Comparison of ENCODE assay signal across 29 mouse cellular contexts in genomic region chr5:135818491-135818890, GRCm38 (mm10). TPM values are rescaled to one million over a fixed set of nuclear protein-coding genes. Genes with fewer than 3 reads are reported as not detected.
DNase-seq lines count a peak whose midpoint lies in the region; ATAC-seq and TF ChIP-seq lines count a peak whose summit lies in the region.
"Had no signal": no experiment of that assay in that cellular context is flagged by ENCODE, and none has a peak within 500 bp of the region (broad histone marks: within the 10 kb centered on the region; RNA-seq: fewer than 3 reads in every experiment).

No protein-coding gene starts in this region.

- no peak overlapping the region for H3K4me2 ChIP-seq in CH12.LX (ENCODE audit: insufficient read depth, low read depth, poor library complexity, severe bottlenecking)
- H3K4me2 ChIP-seq: intestine, embryonic 15.5 days; liver, embryonic 13.5 days; neural tube, embryonic 13.5 days had no signal

- no peaks in the 10 kb centered on the region for H3K4me1 ChIP-seq in CH12.LX (ENCODE audit: control insufficient read depth in 1 of 2, insufficient read depth in 2 of 2)
- H3K4me1 ChIP-seq: intestine, embryonic 15.5 days; liver, embryonic 13.5 days had no signal

- no peak for TF ChIP-seq RAD21 in CH12.LX (IDR thresholded peaks at IDR 0.05; ENCODE audit: low read depth, low read length)

- DNase-seq in frontal cortex, postnatal 14 days (ENCODE audit: low spot score in 2 of 2): no peak
- no peak for DNase-seq in CH12.LX (ENCODE audit: extremely low read depth)
- peak; percentile 85 for DNase-seq in cerebellum, adult 18-20 months
- DNase-seq in cerebellum, postnatal 14 days: peak; percentile 88 to 92
- no peak for DNase-seq in kidney, postnatal 36 days
- DNase-seq in ovary, postnatal 36 days (ENCODE audit: low spot score): no peak
- DNase-seq in thymus, postnatal 4 days: no peak
- DNase-seq: adrenal gland, adult 8-10 months; embryo, embryonic 11 days; gastrocnemius, adult 2 months; kidney, adult 9 months; kidney, postnatal 25 days; liver, embryonic 13.5 days; lung, adult 2 months; lung, postnatal 4 days; right cerebral cortex, adult 18-20 months; thymus, adult 18-20 months; thymus, postnatal 36 days had no signal

- H3K27me3 ChIP-seq in CH12.LX (replicated peaks): peaks cover 81% of the 10 kb centered on the region
- H3K27me3 ChIP-seq: neural tube, embryonic 13.5 days had no signal

- in situ Hi-C loops in CH12.LX (cut with MboI; ENCODE audit: low pct_ligation_motif_present, low pct_unique_long_range_greater_than_20kb, low sequenced_read_pairs): no loop called here

- H3K9ac ChIP-seq in CH12.LX (ENCODE audit: insufficient read depth, low read depth): no peak overlapping the region
- H3K9ac ChIP-seq: intestine, embryonic 15.5 days; liver, embryonic 13.5 days; neural tube, embryonic 13.5 days had no signal

- TF ChIP-seq EP300 in CH12.LX (IDR thresholded peaks at IDR 0.05; ENCODE audit: low read length): no peak

- no peaks in the 10 kb centered on the region for H3K36me3 ChIP-seq in CH12.LX (replicated peaks in 1 of 2; ENCODE audit: control insufficient read depth in 1 of 2, insufficient read depth in 1 of 2, low read length in 1 of 2)
- H3K36me3 ChIP-seq: intestine, embryonic 15.5 days; liver, embryonic 13.5 days had no signal

- H3K79me2 ChIP-seq in CH12.LX (replicated peaks; ENCODE audit: control insufficient read depth, extremely low read depth, insufficient read depth, poor library complexity, severe bottlenecking): no peaks in the 10 kb centered on the region

- no peak overlapping the region for H3K4me3 ChIP-seq in CH12.LX (replicated peaks in 1 of 3; ENCODE audit: low read depth in 2 of 3, low read length in 2 of 3, poor library complexity in 1 of 3)
- H3K4me3 ChIP-seq: gastrocnemius, adult 2 months; intestine, embryonic 15.5 days; liver, embryonic 13.5 days; myocyte; neural tube, embryonic 13.5 days had no signal

- ATAC-seq in frontal cortex, adult (ENCODE audit: low TSS enrichment): peak; percentile 45; the same call in 1 of the 2 replicates
- ATAC-seq: activated CD4-positive, CD25-positive, alpha-beta regulatory T cell, adult 4 months; hindbrain, embryonic 16.5 days; intestine, embryonic 15.5 days; midbrain, embryonic 16.5 days had no signal

- no peaks in the 10 kb centered on the region for H3K9me3 ChIP-seq in CH12.LX (replicated peaks; ENCODE audit: low read length)
- H3K9me3 ChIP-seq: intestine, embryonic 15.5 days; liver, embryonic 13.5 days; neural tube, embryonic 13.5 days had no signal

- H3K27ac ChIP-seq in CH12.LX (ENCODE audit: insufficient read depth, low read depth): no peak overlapping the region
- H3K27ac ChIP-seq: gastrocnemius, adult 2 months; intestine, embryonic 15.5 days; liver, embryonic 13.5 days; neural tube, embryonic 13.5 days had no signal

- dilution Hi-C loops in CH12.LX (cut with MboI; ENCODE audit: extremely low pct_ligation_motif_present, extremely low pct_unique_long_range_greater_than_20kb, low sequenced_read_pairs): no loop called here

- TF ChIP-seq POLR2A in CH12.LX (IDR thresholded peaks at IDR 0.05; ENCODE audit: low read depth, low read length): no peak

- no peak for TF ChIP-seq CTCF in CH12.LX (conservative IDR thresholded peaks at IDR 0.05 in 1 of 2, IDR thresholded peaks at IDR 0.05 in 1 of 2; ENCODE audit: low read depth in 2 of 2, low read length in 2 of 2)

TF ChIP-seq in CH12.LX, 34 proteins besides CTCF, POLR2A, EP300 and RAD21:
- TF ChIP-seq MXI1 (IDR thresholded peaks at IDR 0.05; ENCODE audit: low read depth, low read length): no peak
- TF ChIP-seq ZC3H11A (IDR thresholded peaks at IDR 0.05; ENCODE audit: low read depth, low read length): no peak
- TF ChIP-seq USF1 (IDR thresholded peaks at IDR 0.05; ENCODE audit: low read depth, low read length): peak; percentile 39
- TF ChIP-seq USF2 (conservative IDR thresholded peaks at IDR 0.05; ENCODE audit: low read depth, low read length): peak; percentile 36
- peak; percentile 15; the same call in 1 of the 2 replicates for TF ChIP-seq BHLHE40 (IDR thresholded peaks at IDR 0.05; ENCODE audit: low read depth, low read length)
TF ChIP-seq in CH12.LX: peak in this region for 3.

RNA-seq across cellular contexts. Expression of gene Srrm3, which starts 11.8 kb away (rescaled TPM):
- not detected in 2 replicates for total RNA-seq in CH12.LX (2012; rRNA removed)
- not detected in 2 replicates for total RNA-seq in CH12.LX (2014; rRNA removed)
- polyA plus RNA-seq in CH12.LX (2012; ENCODE audit: insufficient read length, low read depth): not detected in 2 replicates
- total RNA-seq: gastrocnemius, adult 2 months; heart, adult 8-10 months; heart, postnatal 25 days; megakaryocyte-erythroid progenitor cell, adult 5-6 weeks had no signal
- polyA plus RNA-seq: activated CD4-positive, CD25-positive, alpha-beta regulatory T cell, adult 4 months; liver, embryonic 13.5 days; myocyte had no signal

RNA-seq across cellular contexts. Expression of gene Mdh2, which starts 40.2 kb away (rescaled TPM):
- total RNA-seq in CH12.LX (2012; rRNA removed) (152 and 163 TPM in 2 replicates), CH12.LX (2014; rRNA removed) (119 and 133 TPM in 2 replicates)
- 489 and 569 TPM in 2 replicates for polyA plus RNA-seq in CH12.LX (2012; ENCODE audit: insufficient read length, low read depth)

RNA-seq across cellular contexts. Expression of gene Styxl1, which starts 40.3 kb away (rescaled TPM):
- not detected in 2 replicates for total RNA-seq in CH12.LX (2012; rRNA removed)
- not detected in 2 replicates for total RNA-seq in CH12.LX (2014; rRNA removed)
- not detected in 2 replicates for polyA plus RNA-seq in CH12.LX (2012; ENCODE audit: insufficient read length, low read depth)
- total RNA-seq: gastrocnemius, adult 2 months; heart, adult 8-10 months; heart, postnatal 25 days; left cerebral cortex, postnatal 25 days; megakaryocyte-erythroid progenitor cell, adult 5-6 weeks had no signal
- polyA plus RNA-seq: liver, embryonic 13.5 days; neural tube, embryonic 13.5 days had no signal

Comparison
In these comparisons a context has a peak if more than half of its experiments do, and no peak if none do; other contexts are left out.
1. DNase-seq: peak in cerebellum, adult 18-20 months (2 of 2) and cerebellum, postnatal 14 days (2 of 2); none in frontal cortex, postnatal 14 days (0 of 2), CH12.LX (single experiment), kidney, postnatal 36 days (0 of 2), ovary, postnatal 36 days (single experiment) and thymus, postnatal 4 days (single experiment).